Mouse (Mus musculus): ENCODE data around the gene Park7.

DNA sequence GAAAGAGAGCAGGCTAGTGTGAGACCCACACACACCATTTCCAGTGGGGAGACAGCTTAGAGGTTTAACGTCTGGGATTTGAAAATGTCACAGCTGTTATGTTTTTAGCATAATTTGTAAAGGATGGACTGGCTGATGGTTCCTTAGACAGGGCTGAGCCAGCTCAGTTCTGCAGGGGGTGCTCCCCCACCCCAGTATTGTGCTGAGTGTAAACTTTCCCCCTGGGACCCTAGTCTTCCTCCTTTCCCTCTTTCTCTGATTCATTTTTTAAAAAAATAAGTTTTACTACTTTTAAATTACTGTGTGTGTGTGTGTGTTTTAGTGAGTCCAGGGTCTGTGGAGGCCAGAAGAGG, 42.8 kb upstream of the Park7 start:
- TF ChIP-seq HCFC1 (IDR thresholded peaks at IDR 0.05; ENCODE audit: borderline replicate concordance, insufficient read depth, low read length): no peak
- TF ChIP-seq ZNF384 (IDR thresholded peaks at IDR 0.05; ENCODE audit: low read depth, low read length): no peak
- TF ChIP-seq CHD2 (IDR thresholded peaks at IDR 0.05; ENCODE audit: low read depth, low read length): no peak
- no peak for TF ChIP-seq ZC3H11A (IDR thresholded peaks at IDR 0.05; ENCODE audit: borderline replicate concordance, low read depth, low read length)
